Mouse (Mus musculus): ENCODE measurements around the gene Slc29a2.

The Slc29a2 gene

DNA sequence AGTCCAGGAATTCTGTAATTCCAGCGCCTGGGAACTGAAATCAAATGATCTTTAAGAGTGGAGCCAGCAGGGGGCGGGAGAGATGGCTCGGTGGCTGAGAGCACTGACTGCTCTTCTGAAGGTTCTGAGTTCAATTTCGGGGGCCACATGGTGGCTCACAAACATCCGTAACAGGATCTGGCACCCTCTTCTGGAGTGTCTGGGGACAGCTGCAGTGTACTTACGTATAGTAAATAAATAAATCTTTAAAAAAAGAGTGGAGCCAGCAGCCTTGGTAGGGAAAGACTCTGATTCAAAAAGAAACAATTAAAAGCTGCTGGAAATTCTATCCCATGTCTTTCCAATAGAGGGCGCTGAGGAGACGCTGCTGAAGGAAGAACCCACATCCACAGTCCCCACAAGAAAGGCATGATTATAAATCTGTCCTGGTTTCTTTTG lies 8.7 kb upstream of the Slc29a2 start:
- Histone ChIP-seq H3K27me3 (ENCODE audit: control insufficient read depth, insufficient read depth, low read length, poor library complexity, severe bottlenecking) (no peaks in the 10 kb centered on the region), H3K36me3 (ENCODE audit: control insufficient read depth, insufficient read depth, low read length, poor library complexity, severe bottlenecking) (no peaks in the 10 kb centered on the region)
- DNase-seq (ENCODE audit: low read depth, low spot score) = peak; percentile 74

GRCm38 (mm10) chr19:5016221-5016742 lies 7.4 kb upstream of the Slc29a2 start:
- DNase-seq (ENCODE audit: low read depth, low spot score) = no peak
- no peaks in the 10 kb centered on the region for H3K27me3 ChIP-seq (ENCODE audit: control insufficient read depth, insufficient read depth, low read length, poor library complexity, severe bottlenecking)
- no peaks in the 10 kb centered on the region for H3K36me3 ChIP-seq (ENCODE audit: control insufficient read depth, insufficient read depth, low read length, poor library complexity, severe bottlenecking)

DNA sequence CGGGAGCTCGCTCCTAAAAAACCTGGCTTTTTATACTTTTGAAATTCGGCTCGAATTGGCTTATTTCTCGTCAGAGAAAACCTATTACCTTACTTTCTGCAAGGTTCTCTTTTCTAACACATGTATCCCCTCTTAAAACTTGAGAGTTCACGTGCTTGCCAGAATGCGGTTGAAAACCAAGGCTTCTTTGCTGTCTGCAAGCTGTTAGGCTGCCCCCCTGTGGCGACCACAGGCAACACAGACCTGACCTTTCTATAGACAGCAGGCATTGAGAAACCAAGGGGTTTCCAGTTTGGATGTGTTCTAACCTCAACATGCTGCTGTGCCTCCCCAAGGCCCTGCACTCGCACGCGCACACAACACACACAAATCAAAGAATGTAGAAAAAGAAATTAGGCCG lies 6.9 kb upstream of the Slc29a2 start:
- Histone ChIP-seq H3K36me3 (ENCODE audit: control insufficient read depth, insufficient read depth, low read length, poor library complexity, severe bottlenecking) (no peaks in the 10 kb centered on the region), H3K27me3 (ENCODE audit: control insufficient read depth, insufficient read depth, low read length, poor library complexity, severe bottlenecking) (no peaks in the 10 kb centered on the region)
- peak; percentile 85 for DNase-seq (ENCODE audit: low read depth, low spot score)

- H3K36me3 ChIP-seq (ENCODE audit: control insufficient read depth, insufficient read depth, low read length, poor library complexity, severe bottlenecking) = no peaks in the 10 kb centered on the region
- DNase-seq (ENCODE audit: low read depth, low spot score) = no peak
- H3K27me3 ChIP-seq (ENCODE audit: control insufficient read depth, insufficient read depth, low read length, poor library complexity, severe bottlenecking) = no peaks in the 10 kb centered on the region
These were observed 6.0 kb upstream of the Slc29a2 start for GRCm38 (mm10) chr19:5017611-5018010.

- H3K27me3 ChIP-seq (ENCODE audit: control insufficient read depth, insufficient read depth, low read length, poor library complexity, severe bottlenecking) = no peaks in the 10 kb centered on the region
- no peak for DNase-seq (ENCODE audit: low read depth, low spot score)
These were observed 5.5 kb upstream of the Slc29a2 start for GRCm38 (mm10) chr19:5018191-5018590.

GRCm38 (mm10) chr19:5021416-5021815 lies 2.2 kb upstream of the Slc29a2 start:
- H3K27me3 ChIP-seq (ENCODE audit: control insufficient read depth, insufficient read depth, low read length, poor library complexity, severe bottlenecking) = no peaks in the 10 kb centered on the region
- H3K36me3 ChIP-seq (ENCODE audit: control insufficient read depth, insufficient read depth, low read length, poor library complexity, severe bottlenecking) = no peaks in the 10 kb centered on the region
- no peak for DNase-seq (ENCODE audit: low read depth, low spot score)

More at GRCm38 (mm10) chr19:5018191-5018590, 5.5 kb upstream of the Slc29a2 start:
- H3K36me3 ChIP-seq (ENCODE audit: control insufficient read depth, insufficient read depth, low read length, poor library complexity, severe bottlenecking) = no peaks in the 10 kb centered on the region

DNA sequence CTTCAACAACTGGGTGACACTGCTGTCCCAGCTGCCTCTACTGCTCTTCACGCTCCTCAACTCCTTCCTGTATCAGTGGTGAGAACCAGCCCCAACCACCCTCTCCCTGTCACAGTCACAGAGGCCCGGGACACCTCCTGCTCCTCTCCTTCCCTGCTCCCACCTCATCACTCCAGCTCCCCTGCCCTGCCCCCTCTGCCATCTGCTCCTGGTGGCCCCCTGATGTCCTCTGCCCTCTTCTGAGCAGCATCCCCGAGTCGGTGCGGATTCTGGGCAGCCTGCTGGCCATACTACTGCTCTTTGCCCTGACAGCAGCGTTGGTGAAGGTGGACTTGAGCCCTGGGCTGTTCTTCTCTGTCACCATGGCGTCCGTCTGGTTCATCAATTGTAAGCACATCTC lies 2.5 kb downstream of the Slc29a2 start:
- DNase-seq (ENCODE audit: low read depth, low spot score) = no peak
- no peaks in the 10 kb centered on the region for H3K27me3 ChIP-seq (ENCODE audit: control insufficient read depth, insufficient read depth, low read length, poor library complexity, severe bottlenecking)

GRCm38 (mm10) chr19:5032686-5033085 lies 9.0 kb downstream of the Slc29a2 start:
- H3K27me3 ChIP-seq (ENCODE audit: control insufficient read depth, insufficient read depth, low read length, poor library complexity, severe bottlenecking) = no peaks in the 10 kb centered on the region
- no peaks in the 10 kb centered on the region for H3K36me3 ChIP-seq (ENCODE audit: control insufficient read depth, insufficient read depth, low read length, poor library complexity, severe bottlenecking)
- no peak for DNase-seq (ENCODE audit: low read depth, low spot score)

More for the DNA sequence above, 2.5 kb downstream of the Slc29a2 start:
- H3K36me3 ChIP-seq (ENCODE audit: control insufficient read depth, insufficient read depth, low read length, poor library complexity, severe bottlenecking) = no peaks in the 10 kb centered on the region

GRCm38 (mm10) chr19:5036577-5036976 lies 12.9 kb downstream of the Slc29a2 start:
- no peak for DNase-seq (ENCODE audit: low read depth, low spot score)
- Histone ChIP-seq H3K36me3 (ENCODE audit: control insufficient read depth, insufficient read depth, low read length, poor library complexity, severe bottlenecking) (no peaks in the 10 kb centered on the region), H3K27me3 (ENCODE audit: control insufficient read depth, insufficient read depth, low read length, poor library complexity, severe bottlenecking) (no peaks in the 10 kb centered on the region)

GRCm38 (mm10) chr19:5037678-5038571 lies 14.3 kb downstream of the Slc29a2 start:
- Histone ChIP-seq H3K36me3 (ENCODE audit: control insufficient read depth, insufficient read depth, low read length, poor library complexity, severe bottlenecking) (no peaks in the 10 kb centered on the region), H3K27me3 (ENCODE audit: control insufficient read depth, insufficient read depth, low read length, poor library complexity, severe bottlenecking) (no peaks in the 10 kb centered on the region)
- peak; percentile 49 for DNase-seq (ENCODE audit: low read depth, low spot score)

GRCm38 (mm10) chr19:5038709-5039156 lies 15.1 kb downstream of the Slc29a2 start, which contains the start of the genes B4gat1 and AC124502.3:
B4gat1 (plus strand) TSS chr19:5038826.
AC124502.3 (plus strand) TSS chr19:5038891.
- peak; percentile 89 for DNase-seq (ENCODE audit: low read depth, low spot score)
- Histone ChIP-seq H3K36me3 (ENCODE audit: control insufficient read depth, insufficient read depth, low read length, poor library complexity, severe bottlenecking) (no peaks in the 10 kb centered on the region), H3K27me3 (ENCODE audit: control insufficient read depth, insufficient read depth, low read length, poor library complexity, severe bottlenecking) (no peaks in the 10 kb centered on the region)

DNA sequence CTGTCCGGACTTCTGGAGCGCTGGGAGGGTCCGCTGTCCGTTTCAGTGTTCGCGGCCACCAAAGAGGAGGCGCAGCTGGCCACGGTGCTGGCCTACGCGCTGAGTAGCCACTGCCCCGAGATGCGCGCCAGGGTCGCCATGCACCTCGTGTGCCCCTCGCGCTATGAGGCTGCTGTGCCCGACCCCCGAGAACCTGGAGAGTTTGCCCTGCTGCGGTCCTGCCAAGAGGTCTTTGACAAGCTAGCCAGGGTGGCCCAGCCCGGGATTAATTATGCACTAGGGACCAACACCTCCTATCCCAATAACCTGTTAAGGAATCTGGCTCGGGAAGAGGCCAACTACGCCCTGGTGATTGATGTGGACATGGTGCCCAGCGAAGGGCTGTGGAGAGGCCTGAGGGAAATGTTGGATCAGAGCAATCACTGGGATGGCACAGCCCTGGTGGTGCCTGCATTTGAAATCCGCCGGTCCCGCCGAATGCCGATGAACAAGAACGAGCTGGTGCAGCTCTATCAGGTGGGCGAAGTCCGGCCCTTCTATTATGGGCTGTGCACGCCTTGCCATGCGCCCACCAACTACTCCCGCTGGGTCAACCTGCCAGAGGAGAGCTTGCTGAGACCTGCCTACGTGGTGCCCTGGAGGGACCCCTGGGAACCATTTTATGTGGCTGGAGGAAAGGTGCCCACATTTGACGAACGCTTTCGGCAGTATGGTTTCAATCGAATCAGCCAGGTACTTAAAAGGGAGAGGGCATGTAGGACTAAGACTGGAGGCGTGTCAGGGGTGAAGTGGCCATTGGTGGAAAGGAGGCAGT lies 15.8 kb downstream of the Slc29a2 start:
- Histone ChIP-seq H3K36me3 (ENCODE audit: control insufficient read depth, insufficient read depth, low read length, poor library complexity, severe bottlenecking) (no peaks in the 10 kb centered on the region), H3K27me3 (ENCODE audit: control insufficient read depth, insufficient read depth, low read length, poor library complexity, severe bottlenecking) (no peaks in the 10 kb centered on the region)
- DNase-seq (ENCODE audit: low read depth, low spot score) = no peak

- H3K36me3 ChIP-seq (ENCODE audit: control insufficient read depth, insufficient read depth, low read length, poor library complexity, severe bottlenecking) = peaks cover 3% of the 10 kb centered on the region; the same call in 1 of the 2 replicates
- H3K27me3 ChIP-seq (ENCODE audit: control insufficient read depth, insufficient read depth, low read length, poor library complexity, severe bottlenecking) = no peaks in the 10 kb centered on the region
- peak; percentile 91 for DNase-seq (ENCODE audit: low read depth, low spot score)
These were observed 17.3 kb downstream of the Slc29a2 start, which contains the start of gene Brms1 for GRCm38 (mm10) chr19:5040862-5041523. Brms1 (plus strand) TSS chr19:5041354.

GRCm38 (mm10) chr19:5041588-5041987 lies 17.9 kb downstream of the Slc29a2 start:
- H3K27me3 ChIP-seq (ENCODE audit: control insufficient read depth, insufficient read depth, low read length, poor library complexity, severe bottlenecking) = no peaks in the 10 kb centered on the region
- H3K36me3 ChIP-seq (ENCODE audit: control insufficient read depth, insufficient read depth, low read length, poor library complexity, severe bottlenecking) = peaks cover 5% of the 10 kb centered on the region
- DNase-seq (ENCODE audit: low read depth, low spot score) = no peak

All from splenic B cell, adult 2 months (primary cell).